18 mouse cellular contexts compared by ENCODE assay signal in genomic region chr4:107718720-107719119, GRCm38 (mm10). TPM values are rescaled to one million over a fixed set of nuclear protein-coding genes. Genes with fewer than 3 reads are reported as not detected.
A peak's percentile ranks its signal among the peaks of the same experiment; 100 is the strongest.
DNase-seq lines count a peak whose midpoint lies in the region; ATAC-seq and TF ChIP-seq lines count a peak whose summit lies in the region.
"Had no signal": no experiment of that assay in that cellular context is flagged by ENCODE, and none has a peak within 500 bp of the region (broad histone marks: within the 10 kb centered on the region; RNA-seq: fewer than 3 reads in every experiment).

No protein-coding gene starts in this region.

- peak overlapping the region; percentile 69 for H3K27ac ChIP-seq in hindbrain, embryonic 10.5 days
- H3K27ac ChIP-seq in hindbrain, embryonic 12.5 days, result no peak overlapping the region
- peak overlapping the region; percentile 39; the same call in 1 of the 2 replicates for H3K27ac ChIP-seq in midbrain, embryonic 14.5 days (replicated peaks; ENCODE audit: low read depth, low read length)
- no peak overlapping the region for H3K27ac ChIP-seq in midbrain, postnatal 0 days (ENCODE audit: low read depth, low read length)
- H3K27ac ChIP-seq in forebrain, embryonic 14.5 days (ENCODE audit: low read depth, low read length), result no peak overlapping the region
- H3K27ac ChIP-seq in olfactory bulb, adult 2 months (ENCODE audit: insufficient read depth, low read depth, low read length), result peak overlapping the region; percentile 36; the same call in 1 of the 2 replicates
- H3K27ac ChIP-seq: heart, embryonic 15.5 days; macrophage had no signal

- TF ChIP-seq POLR2A in olfactory bulb, adult 2 months (IDR thresholded peaks at IDR 0.05; ENCODE audit: insufficient read depth, low read depth, low read length), result no peak

- ATAC-seq in hindbrain, embryonic 12.5 days (ENCODE audit: low FRiP score), result no peak
- no peak for ATAC-seq in midbrain, embryonic 14.5 days (ENCODE audit: low FRiP score, low TSS enrichment)
- no peak for ATAC-seq in midbrain, postnatal 0 days (ENCODE audit: low FRiP score)
- ATAC-seq in forebrain, embryonic 14.5 days, result no peak

- H3K9me3 ChIP-seq in hindbrain, embryonic 10.5 days, result no peaks in the 10 kb centered on the region
- H3K9me3 ChIP-seq in hindbrain, embryonic 12.5 days (replicated peaks), result no peaks in the 10 kb centered on the region
- H3K9me3 ChIP-seq in midbrain, embryonic 14.5 days (ENCODE audit: control insufficient read depth, low read length), result no peaks in the 10 kb centered on the region
- no peaks in the 10 kb centered on the region for H3K9me3 ChIP-seq in midbrain, postnatal 0 days (ENCODE audit: low read length)
- no peaks in the 10 kb centered on the region for H3K9me3 ChIP-seq in forebrain, embryonic 14.5 days (replicated peaks; ENCODE audit: control insufficient read depth, low read length)
- H3K9me3 ChIP-seq: heart, embryonic 15.5 days had no signal

- no peak overlapping the region for H3K4me3 ChIP-seq in hindbrain, embryonic 10.5 days
- no peak overlapping the region for H3K4me3 ChIP-seq in hindbrain, embryonic 12.5 days
- no peak overlapping the region for H3K4me3 ChIP-seq in midbrain, embryonic 14.5 days (replicated peaks; ENCODE audit: low read depth, low read length)
- H3K4me3 ChIP-seq in midbrain, postnatal 0 days (ENCODE audit: low read depth, low read length), result no peak overlapping the region
- H3K4me3 ChIP-seq in forebrain, embryonic 14.5 days (ENCODE audit: low read depth, low read length), result no peak overlapping the region
- H3K4me3 ChIP-seq in olfactory bulb, adult 2 months (ENCODE audit: insufficient read depth, low read depth, low read length), result no peak overlapping the region
- H3K4me3 ChIP-seq: erythroblast, embryonic 14.5 days; heart, embryonic 15.5 days had no signal

- 46% methylated on average over 8 of the region's 8 CpGs for WGBS in hindbrain, embryonic 10.5 days
- WGBS in hindbrain, embryonic 12.5 days, result 24% methylated on average over 8 of the region's 8 CpGs
- 26% methylated on average over 8 of the region's 8 CpGs for WGBS in midbrain, embryonic 14.5 days
- 38% methylated on average over 8 of the region's 8 CpGs for WGBS in midbrain, postnatal 0 days
- WGBS in forebrain, embryonic 14.5 days, result 9% methylated on average over 8 of the region's 8 CpGs
- 28% methylated on average over 8 of the region's 8 CpGs for WGBS in olfactory bulb, adult 2 months

- no peak overlapping the region for H3K9ac ChIP-seq in hindbrain, embryonic 12.5 days
- H3K9ac ChIP-seq in midbrain, embryonic 14.5 days (replicated peaks; ENCODE audit: low read length), result no peak overlapping the region
- no peak overlapping the region for H3K9ac ChIP-seq in midbrain, postnatal 0 days (replicated peaks; ENCODE audit: low read length, poor library complexity, severe bottlenecking)
- no peak overlapping the region for H3K9ac ChIP-seq in forebrain, embryonic 14.5 days (ENCODE audit: low read length)
- H3K9ac ChIP-seq: heart, embryonic 15.5 days; lung, embryonic 14.5 days had no signal

- H3K36me3 ChIP-seq in hindbrain, embryonic 10.5 days, result no peaks in the 10 kb centered on the region
- no peaks in the 10 kb centered on the region for H3K36me3 ChIP-seq in hindbrain, embryonic 12.5 days
- H3K36me3 ChIP-seq in midbrain, embryonic 14.5 days (ENCODE audit: control insufficient read depth, insufficient read depth, low read length), result no peaks in the 10 kb centered on the region
- no peaks in the 10 kb centered on the region for H3K36me3 ChIP-seq in midbrain, postnatal 0 days (ENCODE audit: insufficient read depth, low read length)
- no peaks in the 10 kb centered on the region for H3K36me3 ChIP-seq in forebrain, embryonic 14.5 days (ENCODE audit: control insufficient read depth, insufficient read depth, low read length)
- H3K36me3 ChIP-seq: heart, embryonic 15.5 days had no signal

- H3K4me1 ChIP-seq in hindbrain, embryonic 10.5 days (replicated peaks), result peaks cover 23% of the 10 kb centered on the region
- peaks cover 17% of the 10 kb centered on the region for H3K4me1 ChIP-seq in hindbrain, embryonic 12.5 days
- H3K4me1 ChIP-seq in midbrain, embryonic 14.5 days (ENCODE audit: control insufficient read depth, insufficient read depth, low read length), result peaks cover 16% of the 10 kb centered on the region; the same call in 1 of the 2 replicates
- no peaks in the 10 kb centered on the region for H3K4me1 ChIP-seq in midbrain, postnatal 0 days (ENCODE audit: insufficient read depth, low read length)
- peaks cover 21% of the 10 kb centered on the region for H3K4me1 ChIP-seq in forebrain, embryonic 14.5 days (ENCODE audit: control insufficient read depth, insufficient read depth, low read length)
- peaks cover 29% of the 10 kb centered on the region for H3K4me1 ChIP-seq in olfactory bulb, adult 2 months (ENCODE audit: control insufficient read depth, insufficient read depth, low read length)
- H3K4me1 ChIP-seq: heart, embryonic 15.5 days had no signal

- DNase-seq in hindbrain, embryonic 10.5 days (ENCODE audit: low spot score), result no peak
- DNase-seq in midbrain, embryonic 14.5 days, result no peak
- DNase-seq in midbrain, postnatal 0 days (ENCODE audit: low spot score), result no peak
- DNase-seq in forebrain, embryonic 14.5 days (ENCODE audit: low spot score), result no peak
- DNase-seq in layer of hippocampus, adult 18-20 months (ENCODE audit: low spot score in 2 of 2), result no peak
- DNase-seq in natural killer cell, adult 2 months (ENCODE audit: low spot score in 2 of 2), result no peak
- DNase-seq: adrenal gland, adult 2 months; cerebellum, adult 8-10 months; embryo, embryonic 11 days; kidney, adult 9 months; lung, embryonic 14.5 days; thymus, adult 2 months had no signal

- no peak overlapping the region for H3K4me2 ChIP-seq in hindbrain, embryonic 12.5 days (replicated peaks)
- H3K4me2 ChIP-seq in midbrain, embryonic 14.5 days (ENCODE audit: low read length), result no peak overlapping the region
- no peak overlapping the region for H3K4me2 ChIP-seq in midbrain, postnatal 0 days (ENCODE audit: low read depth, low read length, poor library complexity, severe bottlenecking)
- 0 out of 2 replicates have a peak overlapping the region, but pooled peaks have one; percentile 21 for H3K4me2 ChIP-seq in forebrain, embryonic 14.5 days (ENCODE audit: low read length)
- H3K4me2 ChIP-seq: heart, embryonic 15.5 days; lung, embryonic 14.5 days had no signal

- no peak for TF ChIP-seq CTCF in midbrain, postnatal 0 days (IDR thresholded peaks at IDR 0.05)
- no peak for TF ChIP-seq CTCF in olfactory bulb, adult 2 months (IDR thresholded peaks at IDR 0.05; ENCODE audit: insufficient read depth, low read depth, low read length)

- H3K27me3 ChIP-seq in hindbrain, embryonic 10.5 days (ENCODE audit: insufficient read depth, poor library complexity, severe bottlenecking), result no peaks in the 10 kb centered on the region; the same call in 1 of the 2 replicates
- H3K27me3 ChIP-seq in hindbrain, embryonic 12.5 days, result 0 out of 2 replicates have a peak, but pooled peaks cover 3% of the 10 kb centered on the region
- no peaks in the 10 kb centered on the region for H3K27me3 ChIP-seq in midbrain, embryonic 14.5 days (ENCODE audit: control insufficient read depth, insufficient read depth, low read length)
- no peaks in the 10 kb centered on the region; the same call in 1 of the 2 replicates for H3K27me3 ChIP-seq in midbrain, postnatal 0 days (ENCODE audit: insufficient read depth, low read length)
- H3K27me3 ChIP-seq in forebrain, embryonic 14.5 days (replicated peaks; ENCODE audit: control insufficient read depth, insufficient read depth, low read length), result no peaks in the 10 kb centered on the region

RNA-seq across cellular contexts. Expression of gene Dmrtb1, which starts 34.7 kb away (rescaled TPM):
- polyA plus RNA-seq in hindbrain, embryonic 10.5 days (2016; fragmentation: Nextera tagmentation; extraction: Ambion mirVana), result 8.2 and 23.2 TPM in 2 replicates
- polyA plus RNA-seq in hindbrain, embryonic 12.5 days (2016; fragmentation: Nextera tagmentation; extraction: Ambion mirVana), result 29.8 and 32.0 TPM in 2 replicates
- polyA plus RNA-seq in midbrain, embryonic 14.5 days (2014; fragmentation: Nextera tagmentation; extraction: Ambion mirVana), result 35.7 and 55.3 TPM in 2 replicates
- total RNA-seq in midbrain, postnatal 0 days (2014; rRNA removed), result 13.1 and 27.1 TPM in 2 replicates
- 36.8 and 37.2 TPM in 2 replicates for polyA plus RNA-seq in midbrain, postnatal 0 days (2015; fragmentation: Nextera tagmentation; extraction: Ambion mirVana)
- polyA plus RNA-seq in forebrain, embryonic 14.5 days (2014; fragmentation: Nextera tagmentation; extraction: Ambion mirVana), result 24.3 and 30.6 TPM in 2 replicates
- not detected in 2 replicates for polyA plus RNA-seq in olfactory bulb, adult 2 months (2012; ENCODE audit: insufficient read depth, insufficient read length, low replicate concordance, missing spikeins)
- under 1 TPM; 0.40 to 0.43 TPM for total RNA-seq in layer of hippocampus, adult 18-20 months (2021)
- total RNA-seq: adrenal gland, adult 2 months; gastrocnemius, adult 18-20 months had no signal
- polyA plus RNA-seq: adrenal gland, adult 2 months; heart, embryonic 15.5 days; lung, embryonic 14.5 days; macrophage had no signal

Comparison
In these comparisons a context has a peak if more than half of its experiments do, and no peak if none do; other contexts are left out.
1. H3K27ac ChIP-seq: peak in hindbrain, embryonic 10.5 days (single experiment), midbrain, embryonic 14.5 days (single experiment) and olfactory bulb, adult 2 months (single experiment); none in hindbrain, embryonic 12.5 days (single experiment), midbrain, postnatal 0 days (single experiment) and forebrain, embryonic 14.5 days (single experiment).